Mouse (Mus musculus) macrophage (primary cell): ENCODE measurements around the gene Ctrb1. TPM values are rescaled to one million over a fixed set of nuclear protein-coding genes. Genes with fewer than 3 reads are reported as not detected.

Experiments
- H3K27ac ChIP-seq: fragments of 350-480 bp; formaldehyde crosslinking; 2 replicates; pipeline ENCODE4 v1.9.0; 2021
- H3K36me3 ChIP-seq: fragments of 350-480 bp; formaldehyde crosslinking; 2 replicates; pipeline ENCODE4 v1.9.0; 2021; ENCODE audit errors: inconsistent target
- H3K4me3 ChIP-seq: fragments of 350-480 bp; formaldehyde crosslinking; 2 replicates; pipeline ENCODE4 v1.9.0; 2021; ENCODE audit errors: inconsistent target
- H3K79me2 ChIP-seq: fragments of 350-480 bp; formaldehyde crosslinking; 2 replicates; pipeline ENCODE4 v1.9.0; 2021; ENCODE audit errors: inconsistent target
- WGBS: methylation state at CpG from one replicate; pipeline ENCODE4 v1.1.7; 2026; ENCODE audit warnings: inconsistent platforms; ENCODE audit not compliant: missing documents; 5-methylcytosine and 5-hydroxymethylcytosine counted together
- polyA plus RNA-seq: library from polyadenylated mRNA; stranded (reverse); fragments of 250-400 nt; gene quantifications from 3 replicates; pipeline ENCODE4 v1.2.4, GENCODE M21; 2018; ENCODE audit warnings: inconsistent platforms

The Ctrb1 gene
- polyA plus RNA-seq, 1 experiment from 2014 or later: not detected

DNA sequence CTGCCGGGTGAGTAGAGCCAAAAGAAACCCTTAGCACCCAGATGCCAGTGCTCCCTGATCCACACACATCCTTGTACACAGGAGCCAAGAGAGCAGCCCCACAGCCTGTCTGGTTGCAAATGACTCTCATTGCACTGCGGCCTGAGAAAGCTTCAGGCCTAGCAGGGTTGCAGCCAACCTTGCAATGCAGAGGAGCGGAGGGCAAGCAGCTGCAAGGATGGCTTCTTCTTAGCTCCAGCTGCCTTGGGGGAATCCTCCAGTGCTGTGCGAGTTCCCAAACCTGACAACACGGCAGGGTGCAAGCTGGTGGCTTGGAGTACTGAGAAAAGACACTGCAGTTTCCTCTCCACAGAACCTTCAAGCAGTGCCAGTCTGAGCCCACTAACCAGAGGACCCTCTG, 37.7 kb upstream of the Ctrb1 start:
- WGBS: 78% methylated on average over 4 of the region's 5 CpGs
- Histone ChIP-seq H3K79me2 (no peaks in the 10 kb centered on the region), H3K4me3 (no peak overlapping the region), H3K27ac (no peak overlapping the region), H3K36me3 (no peaks in the 10 kb centered on the region)

DNA sequence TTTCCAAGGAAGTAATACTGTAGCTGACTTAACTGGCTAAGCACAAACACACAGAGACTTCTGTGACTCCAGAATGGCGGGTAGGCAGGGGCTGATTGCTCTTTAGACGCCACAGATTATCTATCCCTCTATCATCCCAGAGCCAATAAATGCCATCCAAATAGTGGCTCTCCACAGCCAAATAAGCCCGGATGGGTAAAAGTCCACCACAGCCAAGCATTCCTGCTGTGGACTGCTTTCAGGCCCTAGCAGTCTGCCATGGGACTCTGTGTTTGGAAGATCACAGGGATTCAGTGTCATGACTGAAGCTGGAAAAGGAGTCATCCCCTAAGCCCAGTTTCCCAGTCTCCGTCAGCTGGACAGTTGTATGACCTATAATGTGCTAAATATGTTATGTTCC, 36.7 kb upstream of the Ctrb1 start:
- H3K27ac ChIP-seq: no peak overlapping the region
- no peaks in the 10 kb centered on the region for H3K79me2 ChIP-seq
- no peaks in the 10 kb centered on the region for H3K36me3 ChIP-seq
- 88% methylated on average over 4 of the region's 4 CpGs for WGBS
- H3K4me3 ChIP-seq: no peak overlapping the region

DNA sequence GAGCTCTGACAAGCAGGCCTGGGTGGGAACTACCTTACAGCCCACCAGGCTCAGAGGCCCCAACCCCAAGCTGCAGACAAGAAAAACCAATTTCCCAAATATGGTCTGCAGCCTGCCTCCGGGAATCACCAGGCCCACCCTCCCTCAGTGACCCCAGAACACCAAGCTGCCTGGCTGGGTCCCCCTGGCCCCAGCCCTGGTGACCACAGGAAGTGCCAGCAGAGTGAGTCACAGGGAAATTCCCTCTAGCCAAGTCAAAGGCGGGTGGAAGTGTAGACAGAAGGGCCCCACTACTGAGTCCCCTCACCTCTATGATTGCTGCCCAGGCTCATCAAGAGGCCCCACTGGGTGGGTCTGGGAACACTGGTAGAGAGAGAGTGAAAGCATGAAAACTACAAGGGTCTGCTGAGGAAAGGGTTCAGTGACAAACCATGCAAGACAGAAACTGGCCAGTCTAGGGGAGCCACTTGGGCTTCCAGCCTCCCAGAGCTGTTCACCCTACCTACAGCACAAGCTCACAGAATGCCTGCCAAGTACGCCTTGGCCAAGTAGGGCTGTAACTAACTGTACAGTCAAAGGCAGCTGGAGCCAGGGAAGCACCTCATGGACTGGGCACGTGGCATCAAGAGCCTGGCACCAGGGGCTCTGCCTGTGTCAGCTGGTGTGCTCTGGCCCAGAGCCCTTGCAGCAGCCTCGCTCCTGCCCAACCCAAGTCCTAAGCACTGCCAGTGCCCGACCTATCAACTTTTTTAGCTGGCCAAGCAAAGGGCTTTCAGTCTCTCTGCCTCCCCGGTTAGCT, 35.5 kb upstream of the Ctrb1 start:
- H3K36me3 ChIP-seq: no peaks in the 10 kb centered on the region
- WGBS: 62% methylated on average over 7 of the region's 7 CpGs
- H3K79me2 ChIP-seq: no peaks in the 10 kb centered on the region
- no peak overlapping the region for H3K27ac ChIP-seq
- H3K4me3 ChIP-seq: no peak overlapping the region

DNA sequence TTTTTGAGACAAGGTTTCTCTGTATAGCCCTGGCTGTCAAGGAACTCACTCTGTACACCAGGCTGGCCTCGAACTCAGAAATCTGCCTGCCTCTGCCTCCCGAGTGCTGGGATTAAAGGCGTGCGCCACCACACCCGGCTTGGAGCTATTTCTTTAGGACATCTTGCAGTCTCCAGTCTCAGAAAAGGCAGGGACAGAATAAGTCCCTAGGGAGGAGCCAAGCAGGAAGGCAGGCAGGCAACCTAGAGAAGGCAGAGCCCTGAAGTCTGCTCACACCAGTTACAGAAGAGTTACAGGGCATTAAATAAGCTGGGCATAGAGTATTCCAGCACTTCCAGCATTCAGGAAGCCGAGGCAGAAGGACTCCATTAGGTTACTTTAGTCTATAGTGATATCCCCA, 34.5 kb upstream of the Ctrb1 start:
- H3K27ac ChIP-seq: no peak overlapping the region
- H3K36me3 ChIP-seq: no peaks in the 10 kb centered on the region
- WGBS: 87% methylated on average over 6 of the region's 6 CpGs
- H3K4me3 ChIP-seq: no peak overlapping the region
- no peaks in the 10 kb centered on the region for H3K79me2 ChIP-seq

DNA sequence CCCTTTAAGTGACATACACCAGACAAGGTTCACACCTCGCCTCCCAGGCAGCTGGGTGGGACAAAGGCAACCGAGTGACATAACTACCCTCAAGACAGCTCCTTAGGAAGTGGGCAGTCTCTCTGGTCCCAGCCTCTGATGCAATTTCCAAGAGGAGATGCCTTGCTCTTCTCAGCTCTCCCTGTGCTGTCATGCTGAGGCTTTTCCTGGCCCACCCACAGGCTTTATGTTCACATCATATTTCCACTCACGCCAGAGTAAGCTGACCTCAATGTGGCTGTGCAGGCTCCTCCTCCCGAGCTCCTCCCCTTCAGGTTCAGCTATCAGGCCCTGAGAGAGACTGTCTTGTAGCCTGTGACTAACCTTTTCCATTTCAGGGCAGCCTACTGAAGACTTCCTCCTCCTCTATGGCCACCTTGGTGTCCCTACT, 29.3 kb upstream of the Ctrb1 start:
- Histone ChIP-seq H3K36me3 (no peaks in the 10 kb centered on the region), H3K79me2 (no peaks in the 10 kb centered on the region), H3K27ac (no peak overlapping the region), H3K4me3 (no peak overlapping the region)
- 53% methylated on average over 4 of the region's 4 CpGs for WGBS

DNA sequence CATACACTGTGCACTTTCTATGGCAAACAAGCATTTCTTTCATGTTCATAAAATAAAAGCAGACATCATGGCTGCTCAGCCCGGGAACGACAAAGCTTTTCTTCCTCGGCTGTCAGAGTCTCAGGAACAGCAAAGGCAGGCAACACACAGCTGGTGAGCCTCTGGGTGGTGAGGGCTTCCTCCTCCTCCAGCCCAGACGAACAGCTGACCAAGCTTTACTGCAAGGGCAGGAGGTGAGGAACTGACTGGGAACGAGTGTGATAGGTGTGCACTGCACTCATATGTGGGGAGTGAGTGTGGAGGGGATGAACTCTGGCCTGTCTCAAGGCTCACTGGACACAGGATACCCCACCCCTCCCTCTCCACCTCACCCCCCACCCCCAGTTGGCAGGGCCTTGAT, 28.1 kb upstream of the Ctrb1 start:
- no peak overlapping the region for H3K4me3 ChIP-seq
- no peaks in the 10 kb centered on the region for H3K36me3 ChIP-seq
- H3K79me2 ChIP-seq: no peaks in the 10 kb centered on the region
- no peak overlapping the region for H3K27ac ChIP-seq
- WGBS: 41% methylated on average over 5 of the region's 5 CpGs

DNA sequence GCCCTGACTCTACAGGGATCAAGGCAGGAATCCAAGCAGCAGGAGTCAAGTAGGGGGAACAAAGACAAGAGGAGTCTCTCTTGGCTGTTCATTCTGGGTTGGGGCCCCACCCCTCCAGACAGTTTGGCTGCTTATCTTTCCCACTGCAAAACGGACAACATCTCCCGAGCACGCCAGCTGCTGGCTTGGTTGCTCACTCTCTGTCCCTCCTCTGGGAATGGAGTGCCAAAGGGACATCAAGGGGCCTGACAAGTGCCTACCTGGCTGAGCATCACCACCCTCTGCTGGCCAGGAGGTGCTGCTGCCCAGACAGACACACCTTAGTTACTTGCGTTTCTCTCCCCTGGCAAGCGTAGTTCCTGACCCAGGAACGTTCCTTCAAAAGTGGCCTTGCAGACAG, 27.1 kb upstream of the Ctrb1 start:
- Histone ChIP-seq H3K79me2 (no peaks in the 10 kb centered on the region), H3K4me3 (no peak overlapping the region), H3K36me3 (no peaks in the 10 kb centered on the region), H3K27ac (no peak overlapping the region)
- 82% methylated on average over 6 of the region's 6 CpGs for WGBS

DNA sequence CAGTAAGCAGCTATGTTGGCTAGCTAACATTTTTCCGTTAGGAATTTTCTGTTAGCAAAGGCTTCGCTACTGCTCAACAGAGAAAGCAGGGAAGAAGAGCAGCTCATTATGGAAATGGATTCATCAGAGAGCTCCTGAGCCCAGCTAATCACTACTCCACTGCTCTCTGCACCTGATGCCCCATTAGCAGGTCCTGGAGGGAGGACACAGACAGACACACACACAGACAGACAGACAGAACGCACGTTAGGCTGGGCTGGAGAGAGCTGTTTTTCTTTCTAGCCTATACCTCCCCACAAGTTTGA, 26.6 kb upstream of the Ctrb1 start:
- H3K27ac ChIP-seq: no peak overlapping the region
- H3K36me3 ChIP-seq: no peaks in the 10 kb centered on the region
- no peak overlapping the region for H3K4me3 ChIP-seq
- 99% methylated on average over 4 of the region's 4 CpGs for WGBS
- no peaks in the 10 kb centered on the region for H3K79me2 ChIP-seq

DNA sequence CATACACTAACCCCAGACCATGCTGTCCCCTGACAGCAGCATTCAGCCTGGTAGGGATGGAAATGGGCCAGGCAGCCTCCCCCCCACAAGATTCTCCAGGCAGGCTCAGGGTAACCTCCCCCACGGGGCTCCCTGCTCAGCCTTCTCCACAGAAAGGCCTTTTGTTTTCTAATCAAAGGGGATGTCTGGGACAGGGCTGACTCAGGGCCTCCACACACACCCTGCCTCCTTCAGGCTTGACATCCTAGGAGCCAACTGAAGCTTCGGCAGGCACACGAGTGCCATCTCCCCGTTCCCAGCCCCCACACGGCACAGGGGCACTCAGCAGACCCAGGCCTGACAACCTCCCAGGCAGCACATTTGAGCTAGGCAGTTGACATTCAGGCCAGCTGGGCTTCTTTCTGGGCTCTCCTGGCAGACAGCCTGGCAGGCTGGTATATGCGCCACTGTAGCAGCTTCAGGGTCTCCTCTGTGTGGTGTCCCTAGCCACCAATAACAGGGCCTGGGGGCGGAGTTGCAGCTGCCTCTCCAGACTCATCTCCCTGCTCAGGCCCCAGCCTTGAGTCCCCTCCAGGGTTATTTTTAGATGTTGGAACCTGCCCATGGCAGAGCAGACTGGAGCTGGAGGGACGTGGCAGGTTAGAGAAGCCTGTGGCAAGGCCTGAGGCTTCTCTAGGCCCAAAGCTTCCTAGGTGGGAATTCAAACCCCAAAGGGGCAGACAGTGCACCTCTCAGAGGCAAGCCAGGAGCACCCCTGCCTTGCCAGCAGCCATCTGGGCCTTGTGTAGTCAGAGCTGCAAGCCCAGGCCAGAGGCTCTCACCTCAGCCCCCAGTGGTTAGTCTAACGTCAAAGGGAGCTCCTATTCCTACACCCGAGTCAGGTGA, 26.0 kb upstream of the Ctrb1 start:
- H3K36me3 ChIP-seq: no peaks in the 10 kb centered on the region
- H3K79me2 ChIP-seq: no peaks in the 10 kb centered on the region
- 81% methylated on average over 9 of the region's 10 CpGs for WGBS
- H3K27ac ChIP-seq: no peak overlapping the region
- no peak overlapping the region for H3K4me3 ChIP-seq

DNA sequence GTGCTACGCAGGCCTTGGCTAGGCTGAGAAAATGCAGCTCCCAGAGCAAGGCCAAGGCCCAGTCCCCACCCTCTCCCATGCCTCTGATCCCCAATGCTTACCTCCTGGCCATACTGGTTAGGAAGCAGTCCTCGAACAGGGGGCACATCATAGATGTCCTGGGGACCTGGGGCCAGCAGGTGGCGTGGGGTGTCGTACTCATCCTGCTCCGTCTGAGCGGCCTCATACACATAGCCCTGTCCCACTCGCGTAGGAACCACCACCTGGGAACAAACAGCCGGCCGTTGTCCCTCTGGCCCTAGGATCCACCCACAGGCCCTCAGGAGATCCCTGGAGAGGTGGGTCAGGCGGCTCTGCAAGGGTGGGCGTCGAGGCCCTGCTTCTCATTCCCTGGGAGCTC, 24.7 kb upstream of the Ctrb1 start:
- H3K36me3 ChIP-seq: no peaks in the 10 kb centered on the region
- H3K4me3 ChIP-seq: no peak overlapping the region
- no peak overlapping the region for H3K27ac ChIP-seq
- H3K79me2 ChIP-seq: no peaks in the 10 kb centered on the region
- WGBS: 98% methylated on average over 13 of the region's 13 CpGs

DNA sequence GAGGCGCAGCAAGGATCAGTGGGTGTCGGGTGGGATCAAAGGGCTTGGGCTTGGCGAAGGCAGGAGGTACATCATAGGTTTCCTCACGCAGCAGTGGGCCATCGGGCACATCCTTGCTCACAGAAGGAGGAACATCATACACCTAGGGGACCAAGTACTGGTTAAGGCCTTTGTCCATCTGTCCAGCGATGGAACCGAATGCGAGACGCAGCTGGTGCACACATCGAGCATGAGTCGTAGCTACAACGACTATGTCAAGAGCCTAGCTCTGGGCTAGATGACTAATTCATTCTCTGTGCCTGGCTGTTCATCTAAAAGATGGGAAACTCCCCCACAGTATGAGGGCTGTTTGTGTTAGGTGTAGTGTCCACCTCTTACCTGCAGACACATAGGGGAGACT, 23.5 kb upstream of the Ctrb1 start:
- WGBS: 93% methylated on average over 12 of the region's 12 CpGs
- no peaks in the 10 kb centered on the region for H3K79me2 ChIP-seq
- no peak overlapping the region for H3K4me3 ChIP-seq
- no peaks in the 10 kb centered on the region for H3K36me3 ChIP-seq
- no peak overlapping the region for H3K27ac ChIP-seq

DNA sequence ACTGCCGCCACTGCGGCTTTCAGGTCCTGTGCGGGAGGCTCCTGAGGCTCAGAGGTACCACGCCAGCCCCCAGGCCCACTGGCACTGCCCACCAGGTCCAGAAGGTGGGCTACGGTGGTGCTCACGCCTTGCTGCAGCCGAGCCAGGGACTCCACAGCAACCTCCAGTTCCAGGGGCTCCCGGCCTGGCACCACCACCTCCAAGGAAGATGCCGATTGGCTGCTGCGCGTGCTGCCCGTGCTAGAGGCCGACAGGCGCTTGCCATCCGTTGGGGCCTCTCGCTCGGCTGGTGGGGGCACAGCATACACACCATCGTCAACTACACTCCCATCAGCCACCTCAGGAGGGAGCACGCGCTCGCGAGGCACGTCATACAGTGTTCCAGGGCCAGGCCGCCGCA, 23.0 kb upstream of the Ctrb1 start:
- no peaks in the 10 kb centered on the region for H3K36me3 ChIP-seq
- WGBS: 94% methylated on average over 23 of the region's 25 CpGs
- no peak overlapping the region for H3K4me3 ChIP-seq
- no peak overlapping the region for H3K27ac ChIP-seq
- H3K79me2 ChIP-seq: no peaks in the 10 kb centered on the region

DNA sequence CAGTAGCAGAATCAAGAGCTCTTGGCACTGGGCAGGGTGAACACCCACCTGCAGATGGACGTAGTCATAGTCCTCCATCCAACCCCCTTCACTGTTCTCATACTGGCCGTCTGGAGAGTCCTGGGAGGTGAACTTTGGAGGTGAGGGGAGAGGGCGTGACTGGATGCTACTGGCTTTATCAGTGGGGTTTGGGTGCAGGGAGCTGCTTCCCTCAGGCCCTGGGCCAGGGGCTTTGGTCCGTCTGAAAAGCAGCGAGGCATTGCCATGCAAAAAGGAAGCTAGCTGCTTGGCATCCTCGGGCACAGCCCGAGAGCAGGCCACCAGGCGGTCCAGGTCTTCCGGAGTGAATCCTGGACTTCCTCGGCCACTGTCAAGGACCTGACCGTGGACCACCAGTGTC, 22.5 kb upstream of the Ctrb1 start:
- H3K36me3 ChIP-seq: no peaks in the 10 kb centered on the region
- WGBS: 83% methylated on average over 11 of the region's 11 CpGs
- H3K4me3 ChIP-seq: no peak overlapping the region
- H3K27ac ChIP-seq: no peak overlapping the region
- no peaks in the 10 kb centered on the region for H3K79me2 ChIP-seq

DNA sequence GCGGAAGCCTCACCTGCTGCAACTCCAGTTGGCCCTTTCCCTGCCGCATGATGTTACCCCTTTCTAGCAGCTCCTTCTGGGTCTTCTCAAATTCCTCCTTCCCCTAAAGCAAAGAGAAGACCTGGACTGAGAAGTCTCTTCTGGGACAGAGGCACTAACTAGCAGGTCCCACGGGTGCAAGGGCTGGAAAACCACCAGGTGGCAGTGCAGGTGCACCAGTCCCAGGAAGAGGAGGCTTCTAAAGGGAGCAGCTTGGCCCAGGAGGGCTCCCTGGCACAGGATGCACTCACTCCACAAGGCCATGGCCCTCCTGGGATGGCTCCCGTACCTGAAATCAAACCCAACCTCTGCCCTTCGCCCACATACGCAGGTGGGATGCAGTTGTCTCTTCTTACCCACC, 21.8 kb upstream of the Ctrb1 start:
- Histone ChIP-seq H3K79me2 (no peaks in the 10 kb centered on the region), H3K4me3 (no peak overlapping the region), H3K36me3 (no peaks in the 10 kb centered on the region), H3K27ac (no peak overlapping the region)
- WGBS: 67% methylated on average over 6 of the region's 6 CpGs

DNA sequence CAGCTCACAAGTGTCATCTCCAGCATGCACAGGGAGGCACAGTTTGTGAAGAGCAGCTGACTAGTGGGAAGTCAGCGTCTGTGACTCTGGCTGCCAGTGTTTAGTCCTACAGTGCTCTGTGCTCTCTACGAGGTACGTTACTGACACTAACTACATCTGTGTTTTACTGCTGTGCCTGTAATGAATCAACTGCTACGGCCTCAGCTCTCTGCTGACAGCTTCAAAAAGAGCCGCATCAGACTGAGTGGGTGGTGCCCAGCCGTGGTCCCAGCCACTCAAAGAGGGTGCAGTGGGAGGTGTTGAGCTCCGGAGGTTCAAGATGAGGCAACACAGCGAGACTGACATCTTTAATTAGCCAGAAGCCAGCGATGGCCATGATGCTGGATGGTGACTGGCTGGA, 21.3 kb upstream of the Ctrb1 start:
- Histone ChIP-seq H3K36me3 (no peaks in the 10 kb centered on the region), H3K27ac (no peak overlapping the region), H3K4me3 (no peak overlapping the region), H3K79me2 (no peaks in the 10 kb centered on the region)
- WGBS: 75% methylated on average over 9 of the region's 9 CpGs
